Mouse (Mus musculus) monocyte, adult 59 days (primary cell): Measurements from ENCODE around the gene Cd47. TPM values are rescaled to one million over a fixed set of nuclear protein-coding genes. Genes with fewer than 3 reads are reported as not detected.

Experiments used
- total RNA-seq, 2 experiments: library from RNA; stranded (reverse); gene quantifications; one replicate each; pipeline ENCODE4 v1.2.4; 2023

Cd47 gene
- total RNA-seq: 100 to 1,000 TPM; 376 to 395 TPM

DNA sequence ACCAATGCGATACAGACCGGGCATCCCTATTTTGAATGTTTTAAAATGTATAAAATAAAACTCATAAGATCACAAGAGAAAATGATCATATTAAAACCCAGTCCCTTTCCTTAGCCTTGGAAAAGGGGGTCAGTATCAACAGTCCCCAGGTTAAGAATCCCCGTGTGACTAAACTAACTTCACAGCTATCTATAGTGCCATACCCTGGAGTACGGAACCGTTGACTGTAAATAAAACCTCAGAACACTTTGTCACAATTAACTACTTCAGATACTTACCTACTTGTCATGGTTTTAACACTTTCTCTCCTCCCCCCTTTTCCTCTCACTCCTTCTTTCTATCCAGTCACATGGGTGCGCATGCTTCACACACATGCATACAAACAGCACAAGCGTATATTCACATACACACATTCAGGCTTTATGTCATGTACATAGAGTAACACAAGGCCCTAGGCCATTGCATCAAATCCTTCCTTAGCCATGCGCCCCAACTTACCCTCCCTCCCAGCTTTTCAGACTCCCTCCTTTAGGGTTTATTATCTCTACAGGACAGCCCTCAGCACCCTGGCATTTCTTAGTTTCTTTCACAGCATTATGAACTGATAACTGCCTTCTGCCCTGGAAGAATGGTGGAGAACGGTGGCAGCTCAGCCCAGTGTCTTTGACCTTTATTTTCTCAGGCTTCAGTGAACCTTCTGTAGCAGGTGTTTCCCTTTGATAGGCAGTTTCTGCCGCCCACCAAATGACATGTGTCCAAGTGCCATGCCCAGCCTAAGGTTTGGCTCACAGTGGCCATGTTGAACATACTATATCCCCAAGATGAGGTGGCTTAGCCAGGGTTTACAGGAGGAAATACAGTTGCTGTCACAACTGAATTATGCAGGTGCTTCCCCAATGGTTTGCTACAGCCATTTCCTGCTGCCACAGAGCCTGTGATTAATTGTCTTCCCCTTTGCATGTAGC lies at the start of gene Cd47:
Gene Cd47 (plus strand): TSS at position 937 of the 965 bp plus-strand sequence.

Other genes starting within 250 kb of the Cd47 start
- 10 to 100 TPM; 24.6 to 29.9 TPM for gene Ift57, start 101.3 kb upstream of the Cd47 start, total RNA-seq